Mouse (Mus musculus): ENCODE results near the gene Npas3.

Npas3 gene

DNA sequence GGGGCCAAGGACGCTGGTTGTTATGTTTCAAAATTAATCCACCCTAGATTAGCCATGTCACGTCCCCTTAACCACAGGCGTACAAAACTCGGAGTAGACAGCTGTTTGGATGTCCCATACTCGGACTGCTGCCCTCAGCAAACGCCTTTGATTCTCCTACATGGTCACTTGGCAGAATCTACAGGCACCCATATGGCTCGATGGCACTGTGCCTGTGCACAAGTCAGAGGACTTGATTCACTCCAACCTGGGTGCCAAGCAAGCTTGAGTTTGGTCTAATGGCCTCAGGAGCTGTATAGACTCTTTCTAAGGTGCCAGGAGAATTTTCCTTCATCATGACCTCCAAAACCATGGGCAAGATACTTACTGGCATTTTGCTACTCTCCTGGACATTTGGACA is 363.6 kb downstream of the Npas3 start:
- DNase-seq = no peak

DNA sequence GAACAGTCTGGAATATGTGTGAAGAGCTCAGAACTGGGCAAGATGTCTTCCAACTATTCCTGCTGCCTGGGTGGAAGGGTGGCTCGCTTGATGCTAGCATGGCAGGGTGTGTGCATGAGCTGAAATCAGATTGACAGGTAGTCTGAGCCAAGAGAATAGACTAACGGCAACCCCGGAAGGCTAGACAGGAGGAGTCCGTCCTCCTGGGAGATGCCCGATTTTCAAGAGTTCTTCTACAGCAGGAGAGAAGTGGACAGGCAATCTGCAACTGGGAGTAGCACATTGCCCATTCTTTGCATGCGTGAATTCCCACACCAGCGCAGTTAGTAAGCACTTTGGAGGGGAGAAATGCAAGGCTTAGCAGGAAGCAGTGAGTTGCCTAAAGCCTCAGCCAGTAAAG is 372.8 kb downstream of the Npas3 start:
- DNase-seq = no peak

DNA sequence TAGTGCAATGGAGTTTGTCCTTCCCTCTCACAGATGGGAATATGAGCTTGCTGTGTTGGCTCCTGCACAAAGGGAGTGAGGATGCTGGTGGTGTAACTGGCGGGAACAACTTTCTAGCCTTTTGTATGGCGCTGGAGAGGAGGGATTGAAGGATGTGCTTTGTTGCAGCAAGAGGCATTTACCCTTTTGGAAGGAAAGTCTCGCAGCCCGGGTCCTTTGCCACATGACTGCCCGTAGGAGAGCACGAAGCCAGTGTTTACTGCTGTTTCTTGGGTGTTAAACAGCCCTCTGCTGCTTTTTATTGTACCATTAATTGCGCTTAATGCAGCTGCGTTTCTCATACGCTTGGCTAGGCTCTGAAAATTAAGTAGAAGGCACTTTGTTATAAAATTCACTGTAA is 375.3 kb downstream of the Npas3 start:
- no peak for DNase-seq

DNA sequence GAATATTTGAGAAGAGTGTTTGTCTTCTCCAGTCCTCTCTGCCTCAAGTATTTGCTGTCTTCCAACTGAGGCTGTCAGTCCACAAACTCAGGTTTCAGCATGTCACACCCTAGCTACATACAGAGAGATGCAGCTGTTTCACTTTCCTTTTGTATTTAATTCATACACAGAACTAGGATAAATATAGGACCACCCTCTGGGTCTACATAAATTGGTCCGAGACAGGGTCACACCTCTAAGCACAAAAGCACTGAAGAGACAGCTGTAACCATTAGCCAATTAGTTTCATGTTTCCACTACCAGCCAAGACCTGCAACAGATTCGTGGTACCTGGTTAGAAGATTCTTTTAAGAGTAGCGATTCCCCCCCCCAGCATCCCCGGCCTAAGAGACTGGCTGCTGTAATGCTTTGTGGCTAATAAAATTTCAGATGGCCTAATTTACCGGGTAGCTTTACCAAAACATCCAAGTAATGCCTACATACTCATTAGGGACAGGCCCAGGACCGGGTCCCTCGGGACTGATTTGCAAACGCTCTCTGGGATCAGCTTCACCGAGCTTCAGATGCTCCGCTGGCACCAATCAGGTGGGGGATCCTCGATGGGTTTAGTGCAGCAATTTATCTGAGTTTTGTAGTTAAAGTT is 376.0 kb downstream of the Npas3 start:
- no peak for DNase-seq

DNA sequence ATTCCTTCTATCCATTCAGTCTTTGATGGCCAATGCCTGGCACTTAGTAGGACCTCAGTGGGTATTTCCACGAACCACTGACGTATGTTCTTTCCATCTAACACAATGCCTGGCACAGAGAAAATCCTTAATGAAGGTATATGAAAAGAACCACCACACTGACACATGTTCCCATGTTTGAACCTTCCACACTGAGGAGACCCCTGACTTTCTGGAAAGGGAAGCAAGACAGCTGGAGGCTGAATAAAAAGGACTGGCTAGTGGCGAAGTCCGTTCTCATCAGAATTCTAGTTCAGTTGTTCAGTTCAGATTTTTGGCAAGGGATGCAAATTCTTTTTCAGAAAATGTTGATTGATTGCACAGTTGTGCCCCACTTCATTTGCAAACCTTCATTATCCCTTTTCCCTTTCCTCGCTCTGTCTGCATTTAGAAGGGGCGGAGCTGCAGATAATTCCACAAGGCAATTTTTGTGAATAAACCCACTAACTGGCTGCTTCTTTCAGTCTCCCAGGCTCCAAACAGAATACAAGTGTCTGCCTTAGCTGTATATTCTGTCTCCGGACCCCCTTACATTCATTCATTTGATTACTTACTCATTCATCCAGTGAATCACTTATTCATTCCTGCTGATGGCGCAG is 381.1 kb downstream of the Npas3 start:
- DNase-seq = no peak

DNA sequence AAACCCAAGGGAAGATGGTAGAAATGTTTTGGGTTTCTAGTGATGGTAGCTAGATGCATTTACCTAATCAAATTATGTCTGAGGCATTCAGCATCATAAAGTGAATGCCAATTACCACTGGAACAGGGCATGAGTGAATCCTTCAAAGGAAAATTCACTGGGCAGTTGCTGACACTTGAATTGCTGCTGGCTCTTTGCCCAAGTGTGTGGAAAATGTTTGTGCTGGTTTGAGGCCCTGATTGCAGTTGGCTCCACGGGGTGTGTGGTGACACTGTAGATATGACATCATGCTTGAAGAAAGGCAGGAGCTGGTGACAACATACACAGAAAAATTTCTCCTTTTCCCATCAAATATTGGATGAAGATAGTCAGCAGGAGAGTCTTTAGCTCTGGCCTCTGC is 382.1 kb downstream of the Npas3 start:
- DNase-seq = no peak

DNA sequence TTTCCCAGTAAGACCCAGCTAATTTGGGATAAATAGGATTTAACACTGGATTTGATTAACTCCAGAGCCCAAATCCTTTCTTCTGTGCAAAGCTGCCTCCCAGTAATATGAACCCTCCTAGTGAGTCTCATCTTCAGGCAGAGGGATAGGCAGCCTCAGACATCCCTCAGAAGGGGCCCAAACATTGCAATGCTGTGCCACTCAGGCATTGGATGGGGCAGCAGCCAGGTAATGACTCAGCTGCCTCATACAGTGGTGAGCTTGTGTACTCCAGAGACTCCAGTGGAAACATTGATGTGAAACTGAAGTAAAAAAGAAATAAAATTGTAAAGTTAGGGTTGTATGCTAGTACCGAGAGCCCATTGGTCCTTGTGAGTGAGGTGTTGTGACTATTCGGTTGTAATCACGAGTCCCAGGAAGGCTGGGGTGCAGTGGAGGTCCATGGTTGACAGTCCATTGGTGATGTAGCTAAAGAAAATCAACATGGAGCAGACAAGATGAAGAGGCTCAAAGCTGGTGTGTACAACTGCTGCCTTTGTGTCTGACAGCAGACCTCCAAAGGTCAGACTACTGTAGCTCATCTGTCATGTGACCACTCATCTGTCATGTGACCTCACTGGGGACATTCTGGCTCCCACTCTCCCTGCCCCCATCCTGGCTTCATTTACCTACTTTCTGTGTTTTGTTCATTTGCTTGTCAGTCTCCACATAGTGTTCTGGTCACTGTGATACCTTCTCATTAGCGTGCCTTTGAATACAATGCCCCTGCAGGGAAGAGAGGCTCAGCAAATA is 383.0 kb downstream of the Npas3 start:
- no peak for DNase-seq

DNA sequence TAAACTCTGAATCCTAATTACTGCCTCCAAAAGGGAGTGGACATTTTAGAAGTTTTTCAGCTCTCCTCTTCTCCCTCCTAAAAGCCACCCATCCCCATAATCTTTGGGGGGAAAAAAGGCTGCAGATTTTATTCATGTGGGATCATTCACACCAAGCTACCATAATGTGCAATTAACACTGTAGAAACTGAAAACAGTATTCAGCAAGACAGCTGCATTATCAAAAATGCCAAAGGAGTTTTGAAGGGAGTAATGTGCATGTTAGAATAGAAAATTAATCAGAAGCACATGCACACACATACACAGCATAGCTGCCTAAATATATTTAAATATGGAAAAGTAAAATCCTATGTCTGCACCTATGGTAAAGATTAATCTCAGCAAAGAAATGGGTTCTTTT is 390.1 kb downstream of the Npas3 start:
- DNase-seq = no peak

DNA sequence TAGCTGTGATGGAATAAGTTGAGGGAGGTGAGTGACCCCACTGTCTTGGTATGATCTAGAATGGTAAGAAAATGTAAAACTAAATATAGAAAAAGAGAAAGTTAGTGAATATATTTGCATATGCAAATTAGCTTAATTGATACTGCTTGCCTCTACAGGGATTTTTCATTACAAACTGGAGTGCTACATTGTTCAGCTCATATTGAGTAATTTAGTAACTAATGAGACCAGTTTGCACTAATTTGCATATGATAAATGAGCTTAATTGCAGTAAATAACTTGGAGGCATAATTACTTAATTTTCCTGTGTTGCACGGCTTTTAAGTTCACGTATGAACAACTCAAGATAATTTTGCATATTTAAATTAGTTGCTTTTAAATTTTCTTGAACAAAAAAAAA is 398.8 kb downstream of the Npas3 start:
- no peak for DNase-seq

DNA sequence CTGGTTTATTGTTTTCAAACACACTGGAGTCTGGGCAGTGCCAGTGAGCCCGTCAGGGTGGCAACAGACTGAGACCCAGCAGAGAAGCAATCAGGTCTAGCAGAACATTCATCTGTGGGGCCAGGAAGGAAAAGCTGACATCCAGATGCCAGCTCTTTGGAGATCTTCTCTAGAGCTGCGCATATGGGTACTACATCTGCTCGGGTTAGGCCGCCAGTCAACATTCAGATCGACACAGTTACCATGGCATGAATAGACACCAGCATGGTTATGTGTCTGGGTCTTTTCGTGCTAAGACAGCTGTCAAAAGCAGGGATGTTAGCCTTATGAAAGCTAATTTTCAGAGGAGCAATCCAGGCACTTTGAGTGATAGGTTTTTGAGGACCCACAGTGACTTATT is 407.8 kb downstream of the Npas3 start:
- DNase-seq = no peak

DNA sequence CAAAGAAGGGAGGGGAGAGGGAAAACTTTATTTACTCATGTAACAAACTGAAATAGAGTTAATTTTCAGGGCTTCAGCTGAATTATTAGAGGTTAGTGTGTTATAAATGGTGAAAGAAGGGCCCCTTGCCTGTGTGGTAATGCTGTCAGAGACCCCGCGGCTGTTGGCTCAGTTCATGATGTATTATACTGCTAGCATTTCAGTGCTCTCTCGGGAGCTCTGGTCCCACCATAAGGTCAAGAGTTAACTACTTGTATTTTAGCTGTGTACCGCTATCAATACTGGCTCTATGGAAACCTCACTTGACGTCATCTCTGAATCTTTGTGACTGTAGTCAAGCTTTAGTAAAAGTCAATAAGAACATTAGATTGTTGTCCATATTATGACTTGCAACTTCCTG is 415.6 kb downstream of the Npas3 start:
- no peak for DNase-seq

DNA sequence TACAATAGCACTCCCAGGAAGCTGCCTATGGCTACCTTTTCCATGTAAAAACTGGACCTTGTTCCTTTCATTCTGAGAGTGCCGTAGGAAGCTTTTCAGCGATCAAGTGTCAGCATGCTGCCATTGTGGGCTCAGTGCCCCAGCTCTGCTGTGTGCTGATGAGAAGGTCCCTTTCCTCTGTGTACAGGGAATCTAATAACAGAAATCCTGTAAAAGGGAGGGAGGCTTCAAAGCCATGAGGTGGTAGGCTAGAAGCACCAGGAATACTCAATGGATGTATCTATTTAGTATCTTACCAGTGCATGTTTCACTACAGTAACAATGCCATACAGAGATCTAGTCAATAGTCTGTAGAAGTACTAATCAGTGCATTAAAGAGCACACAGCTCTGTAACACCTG is 423.4 kb downstream of the Npas3 start:
- no peak for DNase-seq

DNA sequence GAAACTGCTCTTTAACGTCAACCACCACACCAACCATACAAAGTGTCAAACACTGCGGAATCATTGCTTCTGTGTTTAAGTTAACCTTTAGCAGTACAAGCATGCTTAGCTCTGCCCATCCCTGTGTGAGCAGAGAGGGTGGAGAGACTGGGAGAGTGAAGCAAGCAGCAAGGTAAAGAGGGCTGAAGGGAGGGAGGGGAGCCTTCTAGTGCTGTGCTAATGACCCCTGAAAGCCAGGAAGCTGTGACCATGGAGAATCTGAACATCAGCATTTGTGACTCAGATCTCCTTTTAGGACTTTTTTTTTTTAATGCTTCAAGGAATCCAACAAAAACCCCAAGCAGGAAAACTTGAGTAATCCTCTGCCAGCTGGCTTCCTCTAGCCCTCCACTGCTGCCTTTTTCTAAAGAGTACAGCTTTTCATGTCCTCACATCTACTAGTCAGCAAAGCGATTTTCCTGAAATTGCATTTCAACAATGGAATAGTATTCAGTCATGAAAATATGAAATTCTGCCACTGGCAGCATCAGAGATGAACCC is 428.7 kb downstream of the Npas3 start:
- no peak for DNase-seq

DNA sequence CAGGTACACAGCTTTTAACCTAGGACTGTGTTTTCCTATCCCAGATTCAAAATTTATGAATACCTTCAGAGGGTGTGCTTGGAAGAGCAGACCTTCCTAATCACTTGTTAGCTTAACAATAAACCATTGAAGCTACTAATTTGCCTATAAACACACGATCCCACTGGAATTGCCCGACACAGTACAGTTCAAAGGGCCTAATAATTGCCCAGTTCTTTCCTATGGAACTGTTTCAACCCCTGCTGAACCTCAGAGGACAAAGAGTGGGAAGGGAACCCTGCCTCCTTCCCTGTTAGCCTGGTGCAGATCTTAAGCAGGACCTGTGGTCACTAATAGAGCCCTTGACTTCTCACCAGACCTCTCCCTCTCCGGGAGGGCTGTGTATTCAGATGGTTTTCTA is 429.7 kb downstream of the Npas3 start:
- no peak for DNase-seq

DNA sequence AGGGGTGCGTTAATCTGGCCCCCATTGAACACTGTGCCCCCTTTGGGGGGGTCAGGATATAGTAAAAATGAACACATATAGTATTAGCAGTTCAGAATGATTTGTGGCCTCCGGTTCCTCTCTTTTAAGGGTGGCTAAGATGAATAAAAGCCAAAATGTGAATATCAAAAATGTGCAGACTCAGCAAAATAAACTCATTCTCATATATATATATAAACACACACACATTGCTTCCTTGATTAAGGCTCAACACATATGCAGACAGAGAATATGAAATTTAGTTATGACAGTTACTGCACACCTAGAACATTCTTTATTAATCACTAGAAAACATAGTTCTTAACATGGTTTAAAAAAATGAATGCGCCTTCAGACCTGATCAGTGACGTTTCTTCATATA is 430.7 kb downstream of the Npas3 start:
- no peak for DNase-seq

DNA sequence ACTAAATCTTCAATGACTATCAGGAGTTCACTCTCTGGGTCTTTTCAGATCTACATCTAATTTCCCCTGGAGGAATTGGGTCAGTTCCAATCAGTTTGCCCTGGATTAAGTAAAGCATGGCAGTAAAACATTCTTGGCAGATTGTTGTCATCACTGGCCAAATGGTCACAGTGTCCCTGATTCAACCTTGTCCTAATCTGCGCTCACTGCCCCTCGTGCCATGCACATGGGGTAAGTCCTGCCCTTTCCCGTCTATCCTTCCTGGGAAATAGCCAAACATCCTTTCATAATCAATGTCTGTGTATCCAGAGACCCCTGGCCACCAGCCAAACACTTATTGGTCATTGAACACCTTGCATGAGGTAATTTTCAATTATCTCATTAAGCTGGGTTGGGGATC is 432.0 kb downstream of the Npas3 start:
- DNase-seq = no peak

DNA sequence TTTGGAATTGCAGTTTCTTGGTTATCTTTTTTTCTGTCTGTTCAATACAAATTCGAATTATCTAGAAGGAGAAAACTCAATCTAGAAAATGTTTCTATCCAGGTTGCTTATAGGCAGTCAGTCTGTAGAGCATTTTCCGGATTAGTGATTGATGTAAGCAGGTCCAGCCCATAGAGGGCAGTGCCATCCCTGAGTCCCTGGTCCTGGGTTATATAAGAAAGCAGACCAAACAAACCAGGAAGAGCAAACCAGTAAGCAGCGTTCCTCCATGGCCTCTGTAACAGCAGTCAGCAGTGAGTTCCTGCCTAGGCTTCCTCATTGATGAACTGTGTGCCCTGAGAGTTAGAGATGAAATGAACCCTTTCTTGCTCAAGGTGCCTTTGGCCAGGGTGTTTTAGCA is 433.6 kb downstream of the Npas3 start:
- no peak for DNase-seq

DNA sequence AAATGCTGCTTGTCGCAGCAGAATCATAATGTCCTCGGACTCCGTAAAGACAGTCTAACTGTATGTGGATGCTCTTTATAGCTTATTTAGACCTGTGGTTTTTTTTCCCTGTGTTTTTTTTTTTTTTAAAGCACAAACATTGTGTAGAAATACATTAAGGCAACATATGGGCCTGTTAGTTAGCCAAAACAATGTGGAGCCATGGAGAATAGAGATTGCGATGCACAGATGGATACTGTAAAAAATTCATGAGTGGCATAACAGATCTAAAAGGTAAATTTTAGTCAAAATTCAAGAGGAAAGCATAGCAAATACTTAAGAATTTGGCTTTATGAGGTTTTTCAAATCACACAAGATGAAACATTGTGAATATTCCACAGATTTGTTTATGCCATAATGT is 444.0 kb downstream of the Npas3 start:
- no peak for DNase-seq

DNA sequence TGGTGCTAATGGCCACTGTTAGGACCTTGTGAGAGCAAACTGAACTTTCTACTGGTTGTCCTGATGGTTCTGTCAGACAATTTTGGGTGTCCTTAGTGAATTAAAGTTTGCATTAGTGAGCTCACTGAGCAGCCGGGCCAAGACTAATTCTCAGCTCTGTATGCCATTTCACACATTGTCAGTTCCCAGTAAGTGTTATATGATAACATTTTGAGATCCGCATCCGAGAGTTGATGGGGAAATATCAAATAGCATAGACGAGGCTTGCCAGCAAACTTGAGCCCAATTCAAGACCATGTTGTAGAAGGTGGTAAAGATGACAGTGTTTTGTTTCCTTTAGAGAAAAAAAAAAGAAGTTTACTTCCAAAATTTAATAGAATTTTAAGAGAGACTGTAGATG is 445.9 kb downstream of the Npas3 start:
- DNase-seq = no peak

DNA sequence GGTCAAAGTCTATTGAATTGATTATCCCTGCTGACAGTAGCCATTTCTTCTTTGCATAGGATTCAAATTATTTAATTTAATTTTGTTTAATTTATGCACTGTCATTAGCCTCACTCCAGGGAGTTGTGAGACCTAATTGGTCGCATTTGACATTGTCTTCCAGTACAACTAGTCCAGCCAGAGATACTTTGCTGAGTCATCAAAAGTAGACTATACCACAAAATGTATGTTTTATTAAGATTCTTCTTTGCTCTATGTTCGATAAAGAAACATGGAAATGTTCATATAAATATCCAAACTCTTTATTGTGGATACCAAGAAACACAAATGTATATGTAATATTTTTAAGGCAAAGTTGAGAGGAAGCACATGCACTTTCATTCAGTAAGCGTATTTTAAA is 446.8 kb downstream of the Npas3 start:
- no peak for DNase-seq

DNA sequence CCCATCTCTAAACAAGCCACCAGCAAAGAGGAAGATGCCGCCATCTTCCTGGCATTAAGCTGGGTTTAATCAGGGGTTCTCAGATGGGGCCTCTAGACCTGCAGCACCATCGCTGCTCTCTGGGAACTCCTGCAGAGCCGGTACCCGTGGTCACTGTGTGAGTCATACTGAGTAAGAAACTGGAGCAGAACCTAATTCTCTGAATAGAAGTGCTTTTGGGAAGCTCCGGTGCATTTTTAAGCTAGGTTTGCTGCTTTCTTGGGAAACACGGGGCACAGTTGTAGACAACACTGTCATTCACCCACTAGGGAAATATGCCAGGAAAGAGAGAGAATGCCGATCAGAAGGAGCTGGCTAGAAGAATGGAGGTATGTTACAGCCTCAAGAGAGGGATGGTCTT is 449.2 kb downstream of the Npas3 start:
- no peak for DNase-seq

DNA sequence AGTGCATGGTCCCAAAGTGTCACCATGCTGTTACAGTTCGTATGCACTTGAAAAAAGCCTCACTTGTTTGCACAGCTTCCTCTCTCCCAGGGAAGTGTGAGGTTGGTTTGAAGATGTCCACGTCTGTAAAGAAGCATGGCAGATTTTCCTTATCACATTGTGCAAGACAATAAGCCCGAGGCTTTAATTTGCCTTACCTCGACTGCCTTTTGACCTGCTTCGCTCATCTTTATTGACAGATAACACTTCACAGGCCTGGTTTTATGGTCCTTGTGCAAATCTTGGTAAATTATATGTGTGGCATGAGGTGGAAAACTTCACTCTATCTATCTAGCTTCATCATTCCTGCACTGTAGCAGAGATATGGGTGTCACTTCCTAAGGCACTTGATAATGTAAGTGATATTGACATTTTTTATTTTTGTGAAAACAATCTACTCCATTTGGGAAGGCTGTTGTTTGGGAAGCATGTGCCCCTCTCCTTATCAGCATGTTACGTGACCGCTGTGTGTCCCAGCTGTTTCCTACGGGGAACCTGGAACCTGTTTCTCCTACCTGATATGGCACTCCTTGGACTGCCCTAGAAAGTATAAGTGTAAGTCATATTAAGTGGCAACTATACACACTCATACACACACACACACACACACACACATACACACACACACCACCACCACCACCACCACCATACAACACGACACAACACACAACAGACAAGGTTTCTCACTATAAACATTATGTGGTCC is 450.2 kb downstream of the Npas3 start:
- no peak for DNase-seq

DNA sequence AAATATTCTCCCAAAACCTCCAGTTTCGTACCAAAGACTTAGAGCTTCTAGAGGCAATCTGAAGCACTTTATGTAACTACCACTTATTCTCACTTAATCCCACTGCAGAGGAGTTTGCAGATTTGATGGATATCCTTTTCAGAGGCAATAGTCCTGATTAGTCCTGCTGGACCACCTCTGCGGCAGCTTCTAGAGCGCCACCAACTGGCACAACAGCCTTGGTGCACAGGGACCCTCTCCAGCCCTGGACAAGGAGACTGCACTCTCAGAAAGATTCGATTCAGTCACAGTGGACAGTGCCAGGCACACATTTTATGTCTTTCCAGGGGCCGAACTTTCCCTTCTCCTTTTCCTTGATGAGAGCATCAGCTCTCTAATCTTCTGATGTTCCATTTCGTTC is 471.4 kb downstream of the Npas3 start:
- DNase-seq = no peak

DNA sequence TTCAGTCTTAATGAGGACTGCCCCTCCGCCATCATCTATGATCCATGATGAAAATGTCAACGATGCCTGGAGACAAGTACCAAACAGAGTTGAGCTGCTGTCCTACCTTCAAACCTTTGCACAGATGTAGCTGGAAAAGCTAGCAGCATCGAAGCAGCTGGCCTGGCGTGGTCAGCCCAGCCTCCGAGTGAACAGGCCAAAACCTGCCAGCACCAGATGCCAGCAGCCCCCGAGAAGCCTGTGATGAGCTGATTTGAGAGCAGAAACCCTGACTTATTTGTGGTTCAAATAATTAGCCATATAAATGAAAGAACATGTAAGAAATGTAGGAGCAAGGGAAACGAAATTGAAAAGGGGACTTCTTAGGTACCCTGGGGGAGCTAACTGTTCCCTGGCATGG is 473.7 kb downstream of the Npas3 start:
- DNase-seq = no peak

All from right cerebral cortex, postnatal 25 days (tissue).